Mouse (Mus musculus): ENCODE data around the gene Gata3.

DNA sequence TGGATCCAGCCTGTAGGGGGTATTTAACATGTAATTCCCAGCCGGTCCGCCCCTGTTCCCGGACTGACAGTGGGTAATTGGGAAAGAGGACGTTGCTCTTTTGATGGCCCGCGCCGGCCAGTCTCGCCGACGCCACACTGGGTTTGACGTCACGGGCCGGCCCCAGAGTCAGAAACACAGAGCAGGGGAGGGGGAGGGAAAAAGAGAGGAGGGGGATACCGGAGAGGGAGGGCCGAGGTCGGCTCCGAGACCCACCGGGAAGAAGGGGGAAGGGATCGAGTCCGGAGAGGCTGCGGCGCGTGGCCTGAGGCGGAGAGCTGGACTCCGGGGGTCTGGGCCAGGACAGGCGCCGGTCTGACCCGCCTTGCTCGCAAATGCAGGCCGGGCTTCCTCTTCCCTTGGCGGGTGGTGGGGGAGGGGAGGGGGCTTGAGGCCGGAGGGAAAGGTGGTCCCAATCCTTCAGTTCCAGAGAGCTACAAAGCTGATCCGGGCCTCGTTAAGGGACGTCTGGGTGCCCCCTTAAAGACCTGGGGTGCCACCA, 8.7 kb downstream of the Gata3 start, which contains the start of gene 4930412O13Rik:
- TF ChIP-seq CTCF (IDR thresholded peaks at IDR 0.05; ENCODE audit: low read depth) (no peak), EP300 (IDR thresholded peaks at IDR 0.05; ENCODE audit: low read depth) (no peak)
